Mouse (Mus musculus): Measurements from ENCODE around the gene Gadd45a. TPM values are rescaled to one million over a fixed set of nuclear protein-coding genes. Genes with fewer than 3 reads are reported as not detected.
"Not testable (repeated sequence)": the region's sequence is repeated elsewhere in the genome, so short reads cannot be mapped to it uniquely, and the experiment has no call there.

Gadd45a gene
- total RNA-seq, 4 experiments from 2014 or later, result 13.8 to 30.6 (median 20.8) TPM

DNA sequence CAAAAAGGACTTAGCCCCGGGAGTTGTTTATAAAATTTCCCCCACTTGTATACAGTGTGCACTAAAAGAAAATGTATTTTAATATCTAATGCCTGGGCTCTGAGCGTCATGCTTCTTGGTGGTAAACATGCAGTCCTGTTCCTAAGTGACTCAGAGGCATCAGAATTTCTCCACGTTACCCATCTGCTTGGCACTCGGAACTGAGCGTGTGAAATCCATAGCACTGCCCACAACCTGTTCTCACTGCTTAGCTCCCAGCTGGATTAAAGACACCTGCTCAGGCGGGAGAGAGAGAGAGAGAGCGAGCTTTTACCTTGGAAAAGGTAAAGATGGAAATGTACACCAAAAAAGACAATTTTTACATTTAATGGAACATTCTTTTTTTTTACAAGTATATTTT lies 18.3 kb downstream of the Gadd45a start:
- DNase-seq (ENCODE audit: low spot score), result not testable (repeated sequence)

DNA sequence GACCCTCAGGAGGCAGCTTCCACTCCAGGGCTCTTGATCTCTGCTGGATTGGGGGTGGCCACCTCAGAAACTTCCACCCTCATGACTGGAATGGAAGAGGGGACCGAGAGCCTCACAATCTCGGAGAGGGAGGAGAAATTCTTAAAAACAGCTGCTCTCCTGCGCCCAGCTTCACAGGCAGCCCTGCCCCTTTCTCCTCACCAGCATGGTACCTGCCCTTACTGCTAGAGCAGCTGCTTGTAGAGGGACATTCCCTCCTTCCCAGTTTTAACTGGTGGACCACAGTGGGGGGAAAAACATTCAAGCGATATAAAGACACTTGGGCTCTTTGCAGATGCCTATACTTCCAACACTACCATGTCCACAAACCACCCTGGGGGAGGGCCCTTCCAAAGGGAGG lies 18.9 kb downstream of the Gadd45a start:
- no peak for DNase-seq (ENCODE audit: low spot score)

DNA sequence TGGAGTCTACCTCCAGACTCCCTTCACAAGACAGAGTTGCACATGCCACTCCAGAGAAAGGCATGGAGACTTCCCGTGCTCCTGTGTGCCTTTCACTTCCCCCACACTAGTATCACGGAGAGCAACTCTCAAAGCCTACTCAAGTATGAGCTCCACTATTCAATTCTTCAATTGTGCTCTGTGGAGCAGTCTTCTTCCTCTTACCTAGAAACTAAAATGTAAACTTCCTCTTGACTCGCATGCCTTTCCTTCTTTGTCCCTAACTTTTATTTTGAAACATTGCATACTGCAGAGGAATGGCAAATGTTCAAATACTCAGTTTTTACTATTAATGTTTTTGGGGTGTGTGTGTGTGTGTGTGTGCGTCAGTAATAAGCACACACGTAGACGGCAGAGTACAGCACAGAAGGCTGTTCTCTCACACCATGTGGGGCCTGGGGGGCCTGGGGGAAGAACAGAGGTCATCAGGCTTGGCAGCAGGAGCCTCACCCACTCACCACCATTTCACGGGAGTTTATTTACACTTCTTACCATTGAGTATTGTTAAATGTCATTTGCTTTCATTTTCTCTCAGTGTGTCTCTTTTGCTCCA lies 20.6 kb downstream of the Gadd45a start:
- no peak for DNase-seq (ENCODE audit: low spot score)

DNA sequence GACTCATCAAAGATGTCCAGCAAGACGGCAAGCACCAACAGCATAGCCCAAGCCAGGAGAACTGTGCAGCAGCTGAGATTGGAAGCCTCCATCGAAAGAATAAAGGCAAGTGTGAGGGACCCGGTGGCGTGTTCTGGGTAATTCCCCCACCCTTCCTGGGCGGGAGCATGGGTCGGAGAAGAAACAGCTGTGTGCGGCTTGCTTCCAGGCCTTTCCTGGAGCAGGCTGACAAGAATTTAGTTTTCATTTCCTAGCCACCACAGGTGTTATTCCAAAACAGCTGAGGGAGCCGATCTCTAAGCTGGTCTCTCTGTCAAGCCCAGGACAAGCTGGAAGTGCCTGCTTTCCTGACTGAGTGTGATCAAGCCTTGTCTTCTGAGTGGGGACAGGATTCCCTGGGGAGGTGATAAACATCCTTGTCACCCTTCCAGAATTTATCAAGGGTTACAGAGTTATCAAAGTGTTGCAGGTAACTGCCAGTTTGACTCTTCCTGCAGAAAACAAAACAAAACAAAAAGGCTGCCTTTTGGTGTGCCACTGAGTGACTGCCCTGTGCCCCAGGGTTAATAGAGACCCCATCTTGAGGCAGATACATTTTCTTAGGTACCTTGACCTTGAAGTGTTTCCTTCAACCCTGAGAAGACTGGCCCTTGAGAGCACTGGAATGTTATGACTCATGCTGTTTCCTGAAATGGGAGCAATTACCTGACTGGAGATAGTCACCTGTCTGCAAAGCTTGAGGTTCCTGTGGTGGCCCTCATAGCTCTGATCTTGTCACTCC lies 21.3 kb downstream of the Gadd45a start:
- peak; percentile 50 for DNase-seq (ENCODE audit: low spot score)

DNA sequence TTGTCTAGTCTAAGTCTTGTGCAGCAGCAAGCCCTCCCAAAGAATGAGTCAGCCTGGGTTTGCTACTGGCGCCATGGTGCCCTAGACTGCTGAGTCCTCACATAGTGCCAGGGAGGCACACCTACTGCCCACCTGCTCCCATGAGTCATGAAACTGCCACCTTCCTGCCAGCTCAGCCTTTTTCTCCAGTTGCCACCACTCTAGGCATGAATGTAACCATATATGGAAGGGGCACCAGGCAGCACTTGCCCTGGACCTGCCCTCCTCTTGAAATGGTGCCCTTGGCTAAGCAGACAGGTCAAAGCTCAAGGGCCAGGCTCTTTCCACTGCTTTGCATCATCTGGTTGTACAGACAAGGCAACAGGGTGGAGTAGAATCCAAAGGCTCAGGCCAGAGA lies 22.6 kb downstream of the Gadd45a start:
- DNase-seq (ENCODE audit: low spot score), result no peak

DNA sequence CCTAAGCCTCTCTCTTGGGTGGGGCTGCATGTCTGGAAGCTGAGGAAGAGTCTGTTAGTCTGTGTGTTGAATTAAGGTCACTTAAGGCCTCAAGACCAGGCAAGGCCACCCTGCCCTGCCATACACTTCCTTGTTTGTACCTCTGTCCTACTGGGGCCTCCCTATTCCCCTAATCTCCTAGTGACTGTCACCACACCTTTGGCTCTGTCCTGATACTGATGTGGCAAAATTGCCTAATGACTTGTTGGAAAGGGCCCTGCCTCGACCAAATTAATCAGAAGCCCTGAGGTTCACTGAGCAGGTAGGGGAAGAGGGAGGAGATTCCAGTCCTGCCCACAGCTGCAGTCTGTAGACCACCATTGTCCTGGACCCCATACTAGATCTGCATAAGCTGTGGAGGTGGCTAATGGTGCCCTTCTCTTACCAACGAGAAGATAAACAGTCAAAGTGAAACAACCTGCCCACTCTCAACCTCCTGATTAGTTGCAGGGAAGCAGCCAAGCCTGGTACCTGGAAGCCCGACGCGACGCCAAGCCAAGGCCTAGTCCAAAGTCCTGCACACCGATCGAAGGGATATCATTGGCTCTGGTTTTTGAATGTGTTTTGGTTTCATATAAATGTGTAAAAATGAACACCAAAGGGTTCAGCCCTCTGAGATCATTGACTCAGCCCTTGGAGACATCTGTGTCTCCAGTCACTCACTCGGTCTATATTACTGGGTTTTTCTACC lies 23.1 kb downstream of the Gadd45a start:
- no peak for DNase-seq (ENCODE audit: low spot score)

DNA sequence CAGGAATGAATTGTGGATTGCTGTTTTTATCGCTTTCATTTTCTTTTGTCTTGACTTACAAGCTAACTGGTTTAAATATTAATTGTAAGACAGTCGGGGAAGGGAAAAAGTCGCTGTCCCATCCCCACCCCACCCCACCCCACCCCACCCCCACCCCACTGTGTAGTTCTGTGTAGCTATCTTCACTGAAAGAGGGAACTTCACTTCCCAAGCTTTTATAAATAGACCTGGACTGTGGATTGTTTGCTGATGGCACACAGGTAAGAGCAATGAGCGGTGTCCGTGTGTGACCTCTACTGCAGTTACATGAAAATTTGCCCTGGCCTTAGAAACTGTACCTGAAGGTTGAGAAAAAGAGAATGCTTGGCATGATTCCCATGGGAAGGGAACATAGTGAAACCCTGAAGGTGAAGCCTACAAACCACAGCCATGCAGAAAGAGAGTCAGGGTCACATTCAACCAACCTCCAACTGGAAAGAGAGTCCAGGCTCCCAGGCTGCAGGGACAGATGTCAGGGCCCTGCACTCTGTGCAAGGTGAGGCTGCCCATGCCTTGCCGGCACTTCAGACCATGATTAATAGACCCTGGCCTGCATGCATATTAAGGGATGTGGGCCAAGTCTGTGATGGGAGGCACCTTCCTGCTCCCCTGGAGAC lies 23.8 kb downstream of the Gadd45a start:
- DNase-seq (ENCODE audit: low spot score), result no peak

DNA sequence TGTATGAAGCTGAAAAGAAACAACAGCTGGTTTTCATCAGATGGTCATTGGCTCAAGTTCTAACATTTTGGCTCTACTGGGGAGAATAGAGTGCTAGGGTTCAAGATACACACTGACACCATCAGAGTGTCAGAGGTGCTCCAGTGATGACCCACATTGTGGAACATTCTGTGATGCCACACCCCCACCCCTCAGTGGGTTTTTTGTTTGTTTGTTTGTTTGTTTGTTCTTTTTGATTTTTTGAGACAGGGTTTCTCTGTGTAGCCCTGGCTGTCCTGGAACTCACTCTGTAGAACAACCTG lies 26.1 kb downstream of the Gadd45a start:
- no peak for DNase-seq (ENCODE audit: low spot score)

DNA sequence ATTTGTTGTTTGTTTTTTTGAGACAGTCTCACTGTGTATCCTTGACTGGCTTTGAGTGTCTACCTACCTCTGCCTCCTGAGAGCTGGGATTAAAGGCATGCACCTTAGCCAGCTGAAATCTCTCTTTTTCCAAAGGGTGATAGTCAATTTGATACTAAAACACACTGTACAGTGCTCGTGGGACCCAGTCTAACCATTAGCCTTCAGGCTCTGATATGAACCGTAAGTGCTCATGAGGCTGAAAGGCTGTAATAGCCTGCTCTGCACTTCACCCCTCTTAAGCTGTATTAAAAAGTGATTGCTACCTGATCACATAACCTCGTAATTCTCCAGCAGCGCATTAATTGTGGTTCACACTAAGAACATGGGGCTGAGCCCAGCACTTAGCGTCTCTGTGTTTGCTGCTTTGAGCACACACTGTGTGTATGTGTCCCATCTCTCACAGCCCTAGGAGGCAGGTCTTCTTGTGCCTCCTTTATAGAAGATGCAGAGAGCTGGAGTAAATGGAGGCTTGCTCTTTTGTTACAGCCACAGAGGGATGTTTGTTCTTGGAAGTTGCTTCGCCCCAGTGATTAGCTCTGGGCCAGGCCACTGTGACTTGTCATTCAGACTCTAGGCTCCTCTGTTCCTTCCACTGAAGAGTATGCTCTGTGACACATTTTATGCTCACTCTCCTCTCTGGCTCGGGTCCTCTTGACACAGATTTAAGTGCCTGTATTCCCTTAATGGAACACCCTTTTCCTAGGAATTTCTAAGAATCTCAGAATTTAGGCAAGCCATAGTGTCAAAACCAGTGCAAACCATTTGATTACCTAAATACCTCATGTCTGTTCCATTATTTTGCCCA lies 26.7 kb downstream of the Gadd45a start:
- DNase-seq (ENCODE audit: low spot score), result no peak

DNA sequence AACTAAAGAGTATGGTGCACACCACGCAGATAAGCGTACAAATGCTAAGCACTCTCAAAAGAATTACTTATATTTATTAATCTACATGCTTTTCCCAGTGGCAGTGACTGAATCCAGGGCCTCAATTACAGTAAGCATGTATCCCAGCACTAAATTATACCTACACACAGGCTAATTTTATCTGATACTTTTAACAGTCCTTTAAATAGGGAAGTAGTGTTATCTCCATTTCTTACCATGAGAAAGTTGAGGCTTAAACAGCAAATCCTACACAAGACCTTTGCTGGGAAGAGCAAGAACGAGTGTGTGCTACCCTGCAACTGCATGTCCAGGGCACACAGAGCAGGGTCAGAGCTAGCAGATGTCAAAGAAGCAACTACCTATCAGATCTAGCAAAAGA lies 27.4 kb downstream of the Gadd45a start:
- DNase-seq (ENCODE audit: low spot score), result no peak

DNA sequence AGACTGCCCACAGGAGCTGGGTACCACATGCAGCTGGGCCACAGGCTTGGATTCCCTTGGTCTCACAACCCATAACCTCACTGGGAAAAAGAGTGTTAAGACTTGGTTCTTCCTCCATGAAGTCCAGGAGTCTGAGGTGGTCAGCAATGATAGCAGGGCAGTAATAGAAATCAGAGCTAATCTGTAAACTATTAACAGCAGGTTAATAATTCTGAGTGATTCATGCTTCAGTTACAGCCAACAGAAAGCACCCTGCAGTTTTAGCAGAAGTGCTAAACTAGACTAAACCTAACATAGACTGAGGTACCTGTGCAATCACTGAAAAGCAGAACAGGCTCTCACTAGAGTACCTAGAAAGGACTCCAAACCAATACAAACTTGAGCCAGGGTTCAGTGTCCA lies 37.5 kb downstream of the Gadd45a start:
- DNase-seq (ENCODE audit: low spot score), result no peak

DNA sequence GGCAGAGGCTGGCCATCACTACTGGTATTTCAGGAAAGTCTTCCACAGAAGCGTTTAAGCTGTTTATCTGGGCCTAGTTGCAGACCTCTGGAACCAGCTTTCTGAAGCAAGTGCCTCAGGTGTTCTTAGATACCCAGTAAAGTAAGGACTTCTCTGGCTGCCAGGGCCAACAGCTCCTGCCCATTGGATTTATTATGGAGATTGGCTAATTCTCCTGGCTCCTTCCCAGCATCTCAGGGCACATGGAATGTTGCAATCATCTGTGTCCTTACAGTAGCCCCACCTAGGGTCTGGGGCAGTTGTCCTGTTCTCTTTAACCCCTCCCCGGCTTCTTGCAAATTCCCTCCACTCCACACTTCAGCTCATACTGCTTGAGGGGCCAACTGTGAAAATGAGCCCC lies 38.6 kb downstream of the Gadd45a start:
- no peak for DNase-seq (ENCODE audit: low spot score)

DNA sequence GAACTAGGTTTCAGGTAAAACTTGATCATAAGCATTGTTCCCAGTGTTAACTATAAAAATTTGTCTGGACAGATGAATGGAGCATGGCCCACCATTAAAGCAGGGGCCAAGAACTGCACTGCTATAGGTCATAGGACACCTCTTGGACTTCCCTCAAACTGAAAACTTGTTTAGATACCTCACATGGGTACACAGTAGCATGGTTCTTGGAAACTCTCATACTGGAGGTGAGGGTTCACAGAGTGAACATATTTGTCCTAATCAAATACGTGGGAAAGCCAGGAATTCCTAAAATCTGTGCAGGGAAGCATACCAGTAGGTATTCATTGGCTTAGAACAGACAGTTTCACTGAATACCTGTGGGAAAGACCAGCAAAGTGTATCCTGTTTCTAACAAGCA lies 41.0 kb downstream of the Gadd45a start:
- DNase-seq (ENCODE audit: low spot score), result no peak

DNA sequence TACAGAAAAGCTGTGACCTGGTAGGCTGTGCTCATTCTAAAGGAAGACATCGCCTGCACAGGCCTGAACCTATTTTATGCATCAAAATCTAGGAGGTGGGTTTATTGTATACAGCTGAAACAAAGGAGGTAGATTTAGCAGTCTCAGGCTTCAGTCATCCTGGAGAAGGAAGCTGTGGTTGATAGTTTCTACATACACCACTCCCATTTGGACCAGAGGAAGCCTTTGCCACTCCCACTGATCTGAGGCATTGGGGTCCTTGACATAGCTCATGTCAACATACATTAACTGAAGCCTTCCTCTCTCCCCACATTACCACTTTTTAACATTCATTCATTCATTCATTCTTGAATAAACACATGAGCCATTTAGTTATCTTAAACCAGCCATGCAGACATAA lies 41.4 kb downstream of the Gadd45a start:
- no peak for DNase-seq (ENCODE audit: low spot score)

DNA sequence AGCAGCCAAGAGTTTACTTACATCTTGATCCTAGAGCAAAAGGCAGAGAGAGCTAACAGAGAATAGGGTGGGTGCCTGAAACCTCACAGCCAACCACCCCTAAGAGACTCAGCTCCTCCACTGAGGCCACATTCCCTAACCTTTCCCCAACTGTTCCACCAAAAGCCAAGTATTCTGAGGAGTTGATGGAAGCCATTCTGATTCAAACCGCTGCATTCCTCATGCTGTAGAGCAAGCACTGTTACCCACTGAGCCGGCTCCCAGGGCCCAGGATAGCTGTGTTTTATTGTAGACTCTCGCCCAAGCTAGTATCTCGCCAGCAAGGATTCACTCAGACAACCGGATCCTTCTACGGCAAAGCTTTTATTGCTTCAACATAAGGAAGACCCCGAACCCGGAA lies 42.3 kb downstream of the Gadd45a start:
- DNase-seq (ENCODE audit: low spot score), result no peak

DNA sequence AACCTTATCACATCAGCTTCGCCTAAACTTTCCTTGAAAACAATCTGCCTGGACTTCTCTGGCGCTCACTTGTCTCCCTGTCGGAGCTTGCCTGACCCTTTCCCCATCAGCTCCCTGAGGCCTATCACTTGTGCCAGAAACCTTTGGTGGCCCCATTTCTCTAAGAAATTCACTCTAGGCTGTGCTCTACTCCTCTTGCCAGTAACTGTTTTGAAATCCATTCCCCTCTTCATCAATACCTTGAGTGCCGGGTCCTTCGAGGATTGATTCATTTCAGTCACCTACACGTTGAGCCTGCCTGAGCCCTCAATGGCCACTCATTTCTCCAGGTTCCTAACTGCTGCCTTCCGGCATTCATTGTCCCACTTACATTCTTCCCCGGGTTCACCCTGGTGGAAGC lies 44.5 kb downstream of the Gadd45a start:
- no peak for DNase-seq (ENCODE audit: low spot score)

DNA sequence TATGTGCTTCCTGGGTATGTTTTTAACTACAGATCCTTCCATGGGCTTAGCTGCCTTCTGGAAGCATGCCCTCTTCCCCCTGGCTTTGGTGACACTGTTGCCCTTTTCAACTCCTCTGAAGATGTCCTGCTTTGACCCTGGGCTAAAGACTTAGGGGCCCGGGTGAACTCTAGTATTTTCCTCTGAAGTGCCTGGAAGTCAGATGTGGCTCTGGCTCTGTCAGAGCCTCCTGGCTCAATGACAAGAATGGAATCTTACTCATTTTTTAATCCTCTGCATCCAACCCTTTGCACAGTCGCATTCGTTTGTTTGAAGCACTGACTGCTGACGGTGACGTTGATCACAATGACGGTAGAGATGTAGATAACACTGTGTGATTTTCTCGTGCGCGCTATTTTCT lies 45.0 kb downstream of the Gadd45a start:
- peak; percentile 47 for DNase-seq (ENCODE audit: low spot score)

DNA sequence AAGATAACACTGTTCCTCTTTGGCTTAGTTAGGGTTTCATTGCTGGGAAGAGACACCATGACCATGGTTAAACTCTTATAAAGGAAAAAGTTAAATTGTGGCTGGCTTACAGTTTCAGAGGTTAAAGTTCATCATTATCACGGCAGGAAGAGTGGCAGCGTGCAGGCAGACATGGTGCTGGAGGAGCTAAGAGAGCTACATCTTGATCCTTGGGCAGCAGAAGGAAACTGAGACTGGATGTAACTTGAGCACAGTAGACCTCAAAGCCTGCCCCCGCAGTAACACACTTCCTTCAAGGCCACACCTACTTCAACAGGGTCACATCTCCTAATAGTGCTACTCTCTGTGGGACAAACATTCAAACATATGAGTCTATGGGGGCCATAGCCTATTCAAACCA lies 47.7 kb downstream of the Gadd45a start:
- no peak for DNase-seq (ENCODE audit: low spot score)

DNA sequence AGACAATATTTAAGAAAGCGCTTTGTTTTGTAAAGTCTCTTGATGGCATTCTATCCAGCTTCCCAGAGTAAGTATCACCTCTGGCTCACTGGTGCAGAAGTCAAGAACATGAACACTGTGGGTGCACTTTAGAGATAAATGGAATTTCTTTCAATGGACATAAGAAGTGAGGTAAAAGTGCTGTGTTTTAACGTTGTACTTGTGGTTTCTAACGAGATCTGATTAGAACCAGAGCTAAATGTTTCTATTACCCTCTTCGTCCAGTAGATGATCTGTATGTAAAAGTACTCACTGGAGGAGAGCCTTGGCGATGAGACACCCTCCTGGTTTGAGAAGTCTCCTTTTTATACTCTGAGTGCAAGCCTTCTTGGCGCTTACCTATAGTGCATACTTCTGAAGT lies 48.2 kb downstream of the Gadd45a start:
- DNase-seq (ENCODE audit: low spot score), result no peak

DNA sequence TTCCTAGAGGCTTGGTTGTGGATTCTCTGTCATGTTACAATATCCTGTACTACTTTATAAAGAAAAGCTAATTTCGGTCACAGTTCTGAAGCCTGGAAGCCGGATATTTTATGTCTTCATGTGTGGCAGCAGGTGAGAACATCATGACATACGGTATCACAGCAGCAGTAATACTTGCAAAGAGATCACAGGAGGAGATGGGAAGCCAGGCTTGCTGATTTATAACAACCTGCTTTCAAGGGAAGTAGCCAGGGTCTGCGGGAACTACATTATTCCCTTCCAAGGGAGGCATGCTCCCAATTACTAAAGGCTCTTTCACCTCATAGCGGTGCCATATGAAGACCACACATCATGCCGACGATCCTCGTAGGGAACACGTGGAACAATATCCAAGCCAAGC lies 48.9 kb downstream of the Gadd45a start:
- DNase-seq (ENCODE audit: low spot score), result no peak

DNA sequence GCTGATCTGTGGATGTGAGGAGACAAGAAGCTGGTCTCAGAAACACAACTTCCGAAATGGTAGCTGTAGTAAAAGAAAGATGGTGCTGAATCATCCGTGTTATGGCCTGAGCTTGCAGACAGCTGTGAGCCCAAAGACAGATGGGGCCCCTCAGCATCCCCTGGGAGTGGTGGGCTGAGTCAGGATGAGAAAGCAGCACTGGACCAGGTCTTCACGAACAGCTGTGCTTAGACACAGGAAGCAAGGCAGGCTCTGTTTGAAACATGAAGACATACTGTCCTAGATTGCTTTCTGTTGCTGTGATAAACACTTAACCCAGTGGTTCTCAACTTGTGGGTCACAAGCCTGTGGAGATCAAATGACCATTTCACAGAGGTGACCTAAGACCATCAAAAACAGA lies 49.6 kb downstream of the Gadd45a start:
- DNase-seq (ENCODE audit: low spot score), result peak; percentile 71

DNA sequence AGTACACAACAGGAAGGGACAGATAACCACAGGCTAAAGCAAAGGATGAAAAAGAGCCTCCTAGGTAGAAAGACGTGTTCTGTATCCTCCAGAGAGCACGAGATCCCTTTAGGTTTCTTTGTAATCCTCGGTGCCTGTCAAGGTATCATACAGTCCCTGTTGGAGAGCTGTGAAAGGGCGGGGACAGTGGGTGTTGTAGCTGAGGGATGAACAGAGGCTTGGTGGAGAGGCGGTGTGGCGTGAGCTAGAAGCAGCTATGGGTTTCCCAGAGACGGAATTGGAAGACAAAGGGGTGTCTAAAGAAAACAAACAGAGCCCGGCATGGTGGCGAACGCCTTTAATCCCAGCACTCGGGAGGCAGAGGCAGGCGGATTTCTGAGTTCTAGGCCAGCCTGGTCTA lies 51.2 kb downstream of the Gadd45a start:
- DNase-seq (ENCODE audit: low spot score), result no peak
